Comparison of ENCODE assay signal across 28 mouse cellular contexts in the genomic region with DNA sequence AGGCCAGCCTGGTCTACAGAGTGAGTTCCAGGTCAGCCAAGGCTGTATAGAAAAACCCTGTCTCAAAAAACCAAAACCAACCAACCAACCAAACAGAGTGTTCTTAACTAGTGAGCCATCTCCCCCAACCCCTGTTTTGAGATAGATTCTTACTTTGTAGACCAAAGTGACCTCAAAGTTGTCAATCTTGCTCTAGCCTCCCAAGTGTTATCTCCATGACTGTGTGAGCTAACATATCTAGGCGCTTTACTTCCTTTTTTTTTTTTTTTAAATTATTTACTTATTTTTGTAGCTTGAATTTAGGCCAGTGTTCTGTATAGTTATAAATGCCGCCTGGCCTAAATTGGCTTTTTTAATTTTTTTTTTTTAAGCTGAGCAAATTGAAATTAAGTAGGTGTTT. TPM values are rescaled to one million over a fixed set of nuclear protein-coding genes. Genes with fewer than 3 reads are reported as not detected.
"Had no signal": no experiment of that assay in that cellular context is flagged by ENCODE, and none has a peak within 500 bp of the region (broad histone marks: within the 10 kb centered on the region; RNA-seq: fewer than 3 reads in every experiment).

No protein-coding gene starts in this region.

- H3K27me3 ChIP-seq: lung, embryonic 15.5 days; midbrain, embryonic 12.5 days; neural tube, embryonic 13.5 days; neural tube, embryonic 15.5 days had no signal

- H3K27ac ChIP-seq: lung, embryonic 15.5 days; midbrain, embryonic 10.5 days; midbrain, embryonic 12.5 days; neural tube, embryonic 13.5 days; neural tube, embryonic 15.5 days had no signal

- H3K4me3 ChIP-seq: lung, embryonic 15.5 days; midbrain, embryonic 10.5 days; midbrain, embryonic 12.5 days; myocyte; neural tube, embryonic 13.5 days; neural tube, embryonic 15.5 days had no signal

- DNase-seq: lung, adult 18-20 months; lung, postnatal 10 days; lung, postnatal 4 days; midbrain, embryonic 14.5 days; retina, postnatal 1 day; right cerebral cortex, adult 18-20 months; right cerebral cortex, postnatal 25 days; right cerebral cortex, postnatal 4 days; spleen, adult 18-20 months; thymus, adult 2 months; thymus, postnatal 25 days; thymus, postnatal 4 days had no signal

- ATAC-seq: midbrain, embryonic 16.5 days had no signal

- H3K4me2 ChIP-seq: lung, embryonic 15.5 days; midbrain, embryonic 12.5 days; neural tube, embryonic 13.5 days; neural tube, embryonic 15.5 days had no signal

- H3K9me3 ChIP-seq: lung, embryonic 15.5 days; midbrain, embryonic 10.5 days; midbrain, embryonic 12.5 days; neural tube, embryonic 13.5 days; neural tube, embryonic 15.5 days had no signal

- H3K9ac ChIP-seq: lung, embryonic 15.5 days; midbrain, embryonic 12.5 days; neural tube, embryonic 13.5 days; neural tube, embryonic 15.5 days had no signal

- H3K4me1 ChIP-seq: lung, embryonic 15.5 days; midbrain, embryonic 12.5 days; neural tube, embryonic 13.5 days; neural tube, embryonic 15.5 days had no signal

RNA-seq across cellular contexts. Expression of a gene that starts 22.3 kb away (rescaled TPM):
- total RNA-seq: megakaryocyte, adult 5-6 weeks; megakaryocyte-erythroid progenitor cell, adult 5-6 weeks had no signal
- polyA plus RNA-seq: liver, embryonic 16.5 days; lung, embryonic 15.5 days; midbrain, embryonic 10.5 days; midbrain, embryonic 12.5 days; midbrain, embryonic 14.5 days; midbrain, embryonic 16.5 days; myocyte; neural tube, embryonic 11.5 days; neural tube, embryonic 13.5 days; neural tube, embryonic 15.5 days; small intestine, adult 2 months; stomach, embryonic 14.5 days; stomach, embryonic 16.5 days; testis, adult 2 months; thymus, adult 2 months; urinary bladder, adult 2 months had no signal

RNA-seq across cellular contexts. Expression of a gene that starts 32.1 kb away (rescaled TPM):
- total RNA-seq: megakaryocyte, adult 5-6 weeks; megakaryocyte-erythroid progenitor cell, adult 5-6 weeks had no signal
- polyA plus RNA-seq: liver, embryonic 16.5 days; lung, embryonic 15.5 days; midbrain, embryonic 10.5 days; midbrain, embryonic 12.5 days; midbrain, embryonic 14.5 days; midbrain, embryonic 16.5 days; myocyte; neural tube, embryonic 11.5 days; neural tube, embryonic 13.5 days; neural tube, embryonic 15.5 days; small intestine, adult 2 months; stomach, embryonic 14.5 days; stomach, embryonic 16.5 days; thymus, adult 2 months; urinary bladder, adult 2 months had no signal

RNA-seq across cellular contexts. Expression of a gene that starts 42.8 kb away (rescaled TPM):
- total RNA-seq: megakaryocyte, adult 5-6 weeks; megakaryocyte-erythroid progenitor cell, adult 5-6 weeks had no signal
- polyA plus RNA-seq: liver, embryonic 16.5 days; small intestine, adult 2 months; stomach, embryonic 16.5 days; thymus, adult 2 months had no signal

RNA-seq across cellular contexts. Expression of a gene that starts 53.9 kb away (rescaled TPM):
- total RNA-seq: megakaryocyte, adult 5-6 weeks; megakaryocyte-erythroid progenitor cell, adult 5-6 weeks had no signal
- polyA plus RNA-seq: liver, embryonic 16.5 days; lung, embryonic 15.5 days; midbrain, embryonic 10.5 days; midbrain, embryonic 12.5 days; midbrain, embryonic 14.5 days; midbrain, embryonic 16.5 days; myocyte; neural tube, embryonic 11.5 days; neural tube, embryonic 13.5 days; neural tube, embryonic 15.5 days; small intestine, adult 2 months; stomach, embryonic 14.5 days; stomach, embryonic 16.5 days; testis, adult 2 months; thymus, adult 2 months; urinary bladder, adult 2 months had no signal
